Mouse (Mus musculus) thymus, adult 2 months (tissue): ENCODE data around the gene Tmem131. TPM values are rescaled to one million over a fixed set of nuclear protein-coding genes. Genes with fewer than 3 reads are reported as not detected.

Experiments
- DNase-seq: peaks from one replicate; pipeline ENCODE4 v3.0.0; 2021
- H3K27ac ChIP-seq: fragments of 200-500 bp; 2 replicates; pipeline ENCODE4 v1.5.1; 2012; ENCODE audit warnings: low read length, control low read depth; ENCODE audit not compliant: control insufficient read depth, insufficient read depth
- H3K27me3 ChIP-seq: fragments of 200-500 bp; 2 replicates; pipeline ENCODE4 v1.6.1; 2012; ENCODE audit warnings: mild to moderate bottlenecking, low read length, moderate library complexity, mixed read lengths; ENCODE audit not compliant: control insufficient read depth, insufficient read depth
- H3K36me3 ChIP-seq: fragments of 200-500 bp; 2 replicates; pipeline ENCODE4 v1.6.1; 2012; ENCODE audit warnings: mild to moderate bottlenecking, low read length, moderate library complexity; ENCODE audit not compliant: control insufficient read depth, insufficient read depth
- H3K4me1 ChIP-seq: fragments of 200-500 bp; replicated peaks from 2 replicates; pipeline ENCODE4 v1.6.1; 2012; ENCODE audit warnings: low read length; ENCODE audit not compliant: control insufficient read depth, insufficient read depth
- H3K4me3 ChIP-seq: fragments of 200-500 bp; 2 replicates; pipeline ENCODE4 v1.5.1; 2012; ENCODE audit warnings: mild to moderate bottlenecking, low read length, control low read depth, moderate library complexity; ENCODE audit not compliant: control insufficient read depth, insufficient read depth
- CTCF ChIP-seq: fragments of 200-500 bp; IDR thresholded peaks from 2 replicates; pipeline ENCODE4 v1.5.1; 2012; ENCODE audit warnings: mild to moderate bottlenecking, control low read depth, low read length, moderate library complexity, borderline replicate concordance; ENCODE audit not compliant: control insufficient read depth, poor library complexity, insufficient read depth; ENCODE audit errors: extremely low read depth
- POLR2A ChIP-seq: fragments of 200-500 bp; IDR thresholded peaks from 2 replicates; pipeline ENCODE4 v1.6.1; 2012; ENCODE audit warnings: mild to moderate bottlenecking, low read length, control low read depth, moderate library complexity; ENCODE audit not compliant: control insufficient read depth, poor library complexity, insufficient read depth; ENCODE audit errors: extremely low read depth
- WGBS: fragments of 180-500 bp; shearing (Covaris S2); methylation state at CpG from one replicate; pipeline ENCODE4 v1.1.7; 2018; 5-methylcytosine and 5-hydroxymethylcytosine counted together
- polyA plus RNA-seq: library from polyadenylated mRNA; depleted of rRNA; stranded (reverse); fragments of >200 nt; gene quantifications from 2 replicates; pipeline ENCODE4 v1.2.3, GENCODE M21; 2012

Tmem131 gene
- polyA plus RNA-seq, 1 experiment, result 51.1 TPM

GRCm38 (mm10) chr1:36772198-36772934, 171.1 kb downstream of the Tmem131 start:
- no peak overlapping the region for H3K4me3 ChIP-seq
- no peaks in the 10 kb centered on the region for H3K27me3 ChIP-seq
- WGBS, result 93% methylated on average over 9 of the region's 9 CpGs
- DNase-seq, result no peak
- H3K4me1 ChIP-seq, result peaks cover 8% of the 10 kb centered on the region
- H3K36me3 ChIP-seq, result peaks cover 64% of the 10 kb centered on the region
- H3K27ac ChIP-seq, result no peak overlapping the region
- TF ChIP-seq POLR2A (no peak), CTCF (no peak)

- Histone ChIP-seq H3K27me3 (no peaks in the 10 kb centered on the region), H3K27ac (no peak overlapping the region), H3K4me1 (peaks cover 20% of the 10 kb centered on the region), H3K36me3 (peaks cover 52% of the 10 kb centered on the region), H3K4me3 (no peak overlapping the region)
- WGBS, result 95% methylated on average over 27 of the region's 27 CpGs
- DNase-seq, result no peak
- TF ChIP-seq POLR2A (no peak), CTCF (no peak)
Measured at GRCm38 (mm10) chr1:36770998-36771397, 172.5 kb downstream of the Tmem131 start.

- 100% methylated on average over 1 of the region's 1 CpGs for WGBS
- TF ChIP-seq POLR2A (no peak), CTCF (no peak)
Measured at GRCm38 (mm10) chr1:36769951-36770350, 173.5 kb downstream of the Tmem131 start.

GRCm38 (mm10) chr1:36768786-36769185, 174.7 kb downstream of the Tmem131 start:
- TF ChIP-seq CTCF, result no peak
- no peak for TF ChIP-seq POLR2A
- Histone ChIP-seq H3K27me3 (no peaks in the 10 kb centered on the region), H3K36me3 (peaks cover 36% of the 10 kb centered on the region), H3K4me3 (no peak overlapping the region), H3K4me1 (peaks cover 42% of the 10 kb centered on the region), H3K27ac (no peak overlapping the region)
- WGBS, result 89% methylated on average over 5 of the region's 5 CpGs
- DNase-seq, result no peak

More at GRCm38 (mm10) chr1:36769951-36770350, 173.5 kb downstream of the Tmem131 start:
- H3K4me3 ChIP-seq, result no peak overlapping the region
- peaks cover 47% of the 10 kb centered on the region for H3K36me3 ChIP-seq
- DNase-seq, result no peak
- H3K4me1 ChIP-seq, result peaks cover 31% of the 10 kb centered on the region
- H3K27me3 ChIP-seq, result no peaks in the 10 kb centered on the region
- no peak overlapping the region for H3K27ac ChIP-seq

GRCm38 (mm10) chr1:36767321-36767720, 176.1 kb downstream of the Tmem131 start:
- 9% methylated on average over 10 of the region's 10 CpGs for WGBS
- peak overlapping the region; percentile 96 for H3K27ac ChIP-seq

GRCm38 (mm10) chr1:36766431-36767205, 176.8 kb downstream of the Tmem131 start:
- TF ChIP-seq CTCF, result no peak
- no peak for TF ChIP-seq POLR2A
- WGBS, result 1% methylated on average over 4 of the region's 4 CpGs
- peak overlapping the region; percentile 96 for H3K27ac ChIP-seq
- H3K27me3 ChIP-seq, result no peaks in the 10 kb centered on the region
- H3K4me3 ChIP-seq, result peak overlapping the region; percentile 23
- H3K36me3 ChIP-seq, result peaks cover 19% of the 10 kb centered on the region
- DNase-seq, result peak; percentile 71
- H3K4me1 ChIP-seq, result peaks cover 52% of the 10 kb centered on the region

More at GRCm38 (mm10) chr1:36767321-36767720, 176.1 kb downstream of the Tmem131 start:
- peaks cover 56% of the 10 kb centered on the region for H3K4me1 ChIP-seq
- TF ChIP-seq POLR2A (no peak), CTCF (no peak)
- peaks cover 26% of the 10 kb centered on the region for H3K36me3 ChIP-seq
- no peak for DNase-seq
- H3K27me3 ChIP-seq, result no peaks in the 10 kb centered on the region
- H3K4me3 ChIP-seq, result peak overlapping the region; percentile 10
